Mouse (Mus musculus) hindbrain, embryonic 13.5 days (tissue): ENCODE measurements around the gene Limch1. TPM values are rescaled to one million over a fixed set of nuclear protein-coding genes. Genes with fewer than 3 reads are reported as not detected.

Experiments
- ATAC-seq: fragments of 200-750 bp; cut with Nextera tagmentation; 2 replicates; pipeline ENCODE4 v1.8.0; 2017; ENCODE audit warnings: moderate TSS enrichment; ENCODE audit not compliant: low FRiP score
- H3K27ac ChIP-seq: fragments of 300-500 bp; sonication (generic); 2 replicates; pipeline ENCODE4 v1.5.1; 2015; ENCODE audit warnings: inconsistent platforms, mild to moderate bottlenecking, moderate library complexity
- H3K27me3 ChIP-seq: fragments of 300-500 bp; sonication (generic); 2 replicates; pipeline ENCODE4 v1.6.1; 2015; ENCODE audit warnings: mild to moderate bottlenecking, inconsistent platforms
- H3K36me3 ChIP-seq: fragments of 300-500 bp; sonication (generic); 2 replicates; pipeline ENCODE4 v1.6.1; 2015; ENCODE audit warnings: mild to moderate bottlenecking, inconsistent platforms
- H3K4me1 ChIP-seq: fragments of 300-500 bp; sonication (generic); replicated peaks from 2 replicates; pipeline ENCODE4 v1.6.1; 2015; ENCODE audit warnings: inconsistent platforms
- H3K4me2 ChIP-seq: fragments of 300-500 bp; sonication (generic); 2 replicates; pipeline ENCODE4 v1.6.1; 2015; ENCODE audit warnings: inconsistent platforms, mild to moderate bottlenecking, moderate library complexity
- H3K4me3 ChIP-seq: fragments of 300-500 bp; sonication (generic); 2 replicates; pipeline ENCODE4 v1.5.1; 2015; ENCODE audit warnings: mild to moderate bottlenecking, inconsistent platforms
- H3K9ac ChIP-seq: fragments of 300-500 bp; sonication (generic); 2 replicates; pipeline ENCODE4 v1.6.1; 2015; ENCODE audit warnings: mild to moderate bottlenecking, inconsistent platforms
- H3K9me3 ChIP-seq: fragments of 300-500 bp; sonication (generic); 2 replicates; pipeline ENCODE4 v1.6.1; 2016; ENCODE audit warnings: inconsistent platforms
- whole genome bisulfite sequencing: fragments of 180-500 bp; shearing (Covaris S2); methylation state at CpG from one replicate; pipeline ENCODE4 v1.1.7; 2015; 5-methylcytosine and 5-hydroxymethylcytosine counted together
- polyA plus RNA-seq: library from polyadenylated mRNA; unstranded; fragments of >200 nt; fragmentation: Nextera tagmentation; extraction: Ambion mirVana; gene quantifications from 2 replicates; pipeline ENCODE4 v1.2.1, GENCODE M21; 2015

Limch1 gene
- polyA plus RNA-seq, 1 experiment from 2014 or later: 49.0 TPM

GRCm38 (mm10) chr5:66769070-66769469 is 23.4 kb downstream of the Limch1 start:
- H3K4me1 ChIP-seq: peaks cover 18% of the 10 kb centered on the region
- no peaks in the 10 kb centered on the region for H3K36me3 ChIP-seq
- WGBS: 66% methylated on average over 4 of the region's 4 CpGs
- no peak for ATAC-seq
- H3K4me3 ChIP-seq: no peak overlapping the region
- H3K4me2 ChIP-seq: no peak overlapping the region
- no peak overlapping the region for H3K9ac ChIP-seq
- no peaks in the 10 kb centered on the region for H3K9me3 ChIP-seq
- H3K27me3 ChIP-seq: no peaks in the 10 kb centered on the region
- no peak overlapping the region for H3K27ac ChIP-seq

- no peaks in the 10 kb centered on the region for H3K27me3 ChIP-seq
- H3K4me3 ChIP-seq: no peak overlapping the region
- WGBS: 86% methylated on average over 5 of the region's 5 CpGs
- H3K9me3 ChIP-seq: no peaks in the 10 kb centered on the region
- ATAC-seq: peak; percentile 46; the same call in 1 of the 2 replicates
- no peak overlapping the region for H3K9ac ChIP-seq
- H3K27ac ChIP-seq: no peak overlapping the region
- H3K36me3 ChIP-seq: no peaks in the 10 kb centered on the region
- H3K4me2 ChIP-seq: no peak overlapping the region
- H3K4me1 ChIP-seq: peaks cover 18% of the 10 kb centered on the region
These were observed 23.9 kb downstream of the Limch1 start for GRCm38 (mm10) chr5:66769558-66769957.

- Histone ChIP-seq H3K9ac (no peak overlapping the region), H3K27ac (no peak overlapping the region), H3K4me3 (no peak overlapping the region), H3K36me3 (no peaks in the 10 kb centered on the region), H3K4me1 (0 out of 2 replicates have a peak, but pooled peaks cover 5% of the 10 kb centered on the region), H3K4me2 (no peak overlapping the region), H3K27me3 (no peaks in the 10 kb centered on the region), H3K9me3 (no peaks in the 10 kb centered on the region)
- ATAC-seq: no peak
- 69% methylated on average over 10 of the region's 10 CpGs for WGBS
These were observed 32.5 kb downstream of the Limch1 start for GRCm38 (mm10) chr5:66777999-66778710.

- no peaks in the 10 kb centered on the region for H3K27me3 ChIP-seq
- no peaks in the 10 kb centered on the region for H3K36me3 ChIP-seq
- no peak overlapping the region for H3K4me2 ChIP-seq
- H3K9ac ChIP-seq: no peak overlapping the region
- H3K4me1 ChIP-seq: 0 out of 2 replicates have a peak, but pooled peaks cover 5% of the 10 kb centered on the region
- no peak for ATAC-seq
- no peak overlapping the region for H3K4me3 ChIP-seq
- H3K27ac ChIP-seq: no peak overlapping the region
- 95% methylated on average over 4 of the region's 4 CpGs for WGBS
- H3K9me3 ChIP-seq: no peaks in the 10 kb centered on the region
These were observed 34.7 kb downstream of the Limch1 start for GRCm38 (mm10) chr5:66780371-66780770.

- no peak for ATAC-seq
- 87% methylated on average over 1 of the region's 1 CpGs for WGBS
- Histone ChIP-seq H3K36me3 (no peaks in the 10 kb centered on the region), H3K4me3 (no peak overlapping the region), H3K4me1 (no peaks in the 10 kb centered on the region), H3K4me2 (no peak overlapping the region), H3K27me3 (no peaks in the 10 kb centered on the region), H3K27ac (no peak overlapping the region), H3K9ac (no peak overlapping the region), H3K9me3 (no peaks in the 10 kb centered on the region)
These were observed 35.9 kb downstream of the Limch1 start for GRCm38 (mm10) chr5:66781507-66781906.

GRCm38 (mm10) chr5:66782851-66783250 is 37.2 kb downstream of the Limch1 start:
- H3K4me1 ChIP-seq: no peaks in the 10 kb centered on the region
- no peak overlapping the region for H3K4me3 ChIP-seq
- 99% methylated on average over 2 of the region's 2 CpGs for WGBS
- H3K36me3 ChIP-seq: no peaks in the 10 kb centered on the region
- no peak overlapping the region for H3K4me2 ChIP-seq
- H3K27ac ChIP-seq: no peak overlapping the region
- no peaks in the 10 kb centered on the region for H3K27me3 ChIP-seq
- no peak for ATAC-seq
- no peaks in the 10 kb centered on the region for H3K9me3 ChIP-seq
- no peak overlapping the region for H3K9ac ChIP-seq

GRCm38 (mm10) chr5:66784624-66785361 is 39.2 kb downstream of the Limch1 start:
- H3K27ac ChIP-seq: no peak overlapping the region
- H3K36me3 ChIP-seq: no peaks in the 10 kb centered on the region
- H3K4me2 ChIP-seq: no peak overlapping the region
- H3K27me3 ChIP-seq: no peaks in the 10 kb centered on the region
- H3K4me1 ChIP-seq: no peaks in the 10 kb centered on the region
- H3K9me3 ChIP-seq: no peaks in the 10 kb centered on the region
- no peak for ATAC-seq
- no peak overlapping the region for H3K9ac ChIP-seq
- WGBS: 78% methylated on average over 9 of the region's 9 CpGs
- no peak overlapping the region for H3K4me3 ChIP-seq

- no peaks in the 10 kb centered on the region for H3K9me3 ChIP-seq
- H3K4me3 ChIP-seq: no peak overlapping the region
- H3K4me1 ChIP-seq: no peaks in the 10 kb centered on the region; the same call in 1 of the 2 replicates
- no peak overlapping the region for H3K9ac ChIP-seq
- no peak overlapping the region for H3K4me2 ChIP-seq
- no peak for ATAC-seq
- no peaks in the 10 kb centered on the region for H3K36me3 ChIP-seq
- WGBS: 71% methylated on average over 1 of the region's 1 CpGs
- no peaks in the 10 kb centered on the region for H3K27me3 ChIP-seq
- H3K27ac ChIP-seq: no peak overlapping the region
These were observed 40.5 kb downstream of the Limch1 start for GRCm38 (mm10) chr5:66785995-66786620.

GRCm38 (mm10) chr5:66786621-66787061 is 41.0 kb downstream of the Limch1 start:
- Histone ChIP-seq H3K9me3 (no peaks in the 10 kb centered on the region), H3K36me3 (no peaks in the 10 kb centered on the region), H3K4me2 (no peak overlapping the region), H3K4me1 (no peaks in the 10 kb centered on the region; the same call in 1 of the 2 replicates), H3K27ac (no peak overlapping the region), H3K27me3 (no peaks in the 10 kb centered on the region), H3K9ac (no peak overlapping the region), H3K4me3 (no peak overlapping the region)
- no peak for ATAC-seq
- 88% methylated on average over 8 of the region's 8 CpGs for WGBS

- Histone ChIP-seq H3K9ac (no peak overlapping the region), H3K4me2 (no peak overlapping the region), H3K4me3 (no peak overlapping the region), H3K4me1 (no peaks in the 10 kb centered on the region; the same call in 1 of the 2 replicates), H3K27ac (no peak overlapping the region), H3K9me3 (no peaks in the 10 kb centered on the region), H3K36me3 (no peaks in the 10 kb centered on the region), H3K27me3 (no peaks in the 10 kb centered on the region)
- ATAC-seq: no peak
- 79% methylated on average over 3 of the region's 3 CpGs for WGBS
These were observed 43.4 kb downstream of the Limch1 start for GRCm38 (mm10) chr5:66789041-66789440.

GRCm38 (mm10) chr5:66791161-66791560 is 45.5 kb downstream of the Limch1 start:
- H3K4me1 ChIP-seq: no peaks in the 10 kb centered on the region; the same call in 1 of the 2 replicates
- no peaks in the 10 kb centered on the region for H3K36me3 ChIP-seq
- H3K4me3 ChIP-seq: no peak overlapping the region
- WGBS: 79% methylated on average over 6 of the region's 6 CpGs
- ATAC-seq: no peak
- no peaks in the 10 kb centered on the region for H3K27me3 ChIP-seq
- H3K9me3 ChIP-seq: no peaks in the 10 kb centered on the region
- no peak overlapping the region for H3K4me2 ChIP-seq
- no peak overlapping the region for H3K9ac ChIP-seq
- no peak overlapping the region for H3K27ac ChIP-seq

GRCm38 (mm10) chr5:66793251-66793650 is 47.6 kb downstream of the Limch1 start:
- ATAC-seq: no peak
- H3K4me1 ChIP-seq: peaks cover 12% of the 10 kb centered on the region
- H3K27ac ChIP-seq: no peak overlapping the region
- H3K4me2 ChIP-seq: no peak overlapping the region
- no peaks in the 10 kb centered on the region for H3K27me3 ChIP-seq
- no peak overlapping the region for H3K9ac ChIP-seq
- H3K4me3 ChIP-seq: no peak overlapping the region
- H3K9me3 ChIP-seq: no peaks in the 10 kb centered on the region
- H3K36me3 ChIP-seq: no peaks in the 10 kb centered on the region
- 94% methylated on average over 3 of the region's 3 CpGs for WGBS
